Mouse (Mus musculus) subcutaneous adipose tissue, adult 2 months (tissue): ENCODE results near the gene Esx1. TPM values are rescaled to one million over a fixed set of nuclear protein-coding genes. Genes with fewer than 3 reads are reported as not detected.

ENCODE experiments used
- polyA plus RNA-seq: library from polyadenylated mRNA; depleted of rRNA; stranded (reverse); fragments of >200 nt; gene quantifications from 2 replicates; pipeline ENCODE4 v1.2.3, GENCODE M21; 2012; ENCODE audit warnings: low replicate concordance; rRNA removed

Esx1 gene
- polyA plus RNA-seq, result not detected in 2 replicates

GRCm38 (mm10) chrX:137121718-137122117 lies at the start of gene Esx1:
Esx1 (minus strand) TSS chrX:137122083.

Other genes with a start within 250 kb of the Esx1 start
- not detected in 2 replicates for gene H2bfm, start 194.8 kb downstream of the Esx1 start, polyA plus RNA-seq
- not detected in 2 replicates for gene Tmsb15b2, start 146.6 kb downstream of the Esx1 start, polyA plus RNA-seq
- gene Tmsb15l, start 145.2 kb downstream of the Esx1 start, polyA plus RNA-seq, result 0.23 and 0.62 TPM in 2 replicates
- gene Tmsb15b1, start 145.2 kb downstream of the Esx1 start, polyA plus RNA-seq, result 2.5 TPM in 1 of 2 replicates, not detected in the other
- 0.20 and 1.5 TPM in 2 replicates for gene Zcchc18, start 128.9 kb downstream of the Esx1 start, polyA plus RNA-seq
- gene Slc25a53, start 83.8 kb downstream of the Esx1 start, polyA plus RNA-seq, result 2.6 and 3.9 TPM in 2 replicates
- gene Fam199x, start 72.5 kb downstream of the Esx1 start, polyA plus RNA-seq, result 0.56 and 1.2 TPM in 2 replicates